Mouse (Mus musculus): ENCODE results near the gene Chil1. TPM values are rescaled to one million over a fixed set of nuclear protein-coding genes. Genes with fewer than 3 reads are reported as not detected.
A peak's percentile ranks its signal among the peaks of the same experiment; 100 is the strongest.

Gene Chil1
- polyA plus RNA-seq, 1 experiment = 32.9 TPM

DNA sequence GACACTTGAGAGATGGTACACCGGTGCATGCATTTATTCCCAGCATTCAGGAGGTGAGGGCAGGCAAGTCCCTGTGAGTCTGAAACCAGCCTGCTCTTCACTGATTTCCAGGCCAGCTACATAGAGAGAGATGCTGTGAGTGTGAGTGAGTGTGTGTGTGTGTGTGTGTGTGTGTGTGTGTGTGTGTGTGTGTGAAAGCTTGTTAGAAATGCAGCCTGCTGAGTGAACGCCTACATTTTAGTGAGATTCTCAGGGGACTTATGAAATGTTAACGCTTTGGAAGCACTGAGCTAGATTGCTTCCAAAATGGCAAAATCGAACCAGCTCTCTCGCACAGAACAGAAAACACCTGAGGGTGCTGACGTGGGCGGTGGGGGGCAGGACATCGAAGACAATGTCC lies 35.9 kb upstream of the Chil1 start:
- no peak overlapping the region for H3K4me3 ChIP-seq
- H3K4me2 ChIP-seq (ENCODE audit: low read depth) = no peak overlapping the region
- peaks cover 65% of the 10 kb centered on the region for H3K27me3 ChIP-seq (ENCODE audit: control insufficient read depth, insufficient read depth, insufficient read length)
- TF ChIP-seq MAX (IDR thresholded peaks at IDR 0.05; ENCODE audit: low read depth) (no peak), TCF3 (IDR thresholded peaks at IDR 0.05; ENCODE audit: insufficient read length, low read depth) (no peak), POLR2A (IDR thresholded peaks at IDR 0.05; ENCODE audit: insufficient read length, low read depth) (no peak), USF1 (IDR thresholded peaks at IDR 0.05; ENCODE audit: low read depth) (no peak), CEBPB (IDR thresholded peaks at IDR 0.05; ENCODE audit: insufficient read depth, poor library complexity, severe bottlenecking) (no peak), POLR2AphosphoS2 (IDR thresholded peaks at IDR 0.05; ENCODE audit: insufficient read length, low read depth) (no peak), MYOD1 (IDR thresholded peaks at IDR 0.05; ENCODE audit: control insufficient read depth in 1 of 3, insufficient read length in 2 of 3, low read depth in 2 of 3) (no peak), E2F4 (IDR thresholded peaks at IDR 0.05; ENCODE audit: insufficient read depth) (no peak), MYOG (IDR thresholded peaks at IDR 0.05; ENCODE audit: control insufficient read depth in 1 of 3, insufficient read depth in 1 of 3, insufficient read length in 2 of 3, low read depth in 2 of 3) (no peak), SRF (IDR thresholded peaks at IDR 0.05; ENCODE audit: control insufficient read depth, insufficient read length, low read depth) (no peak), TCF12 (IDR thresholded peaks at IDR 0.05; ENCODE audit: insufficient read depth, poor library complexity, severe bottlenecking) (no peak), REST (IDR thresholded peaks at IDR 0.05; ENCODE audit: insufficient read depth, insufficient read length) (no peak)
- H3ac ChIP-seq (ENCODE audit: control insufficient read depth, insufficient read length) = no peak overlapping the region
- H3K36me3 ChIP-seq (ENCODE audit: control insufficient read depth, insufficient read depth) = no peaks in the 10 kb centered on the region
- no peaks in the 10 kb centered on the region for H3K79me2 ChIP-seq (ENCODE audit: control insufficient read depth, insufficient read depth)

- no peak overlapping the region for H3ac ChIP-seq (ENCODE audit: control insufficient read depth, insufficient read length)
- no peak overlapping the region for H3K4me2 ChIP-seq (ENCODE audit: low read depth)
- no peak overlapping the region for H3K4me3 ChIP-seq
- peaks cover 33% of the 10 kb centered on the region for H3K27me3 ChIP-seq (ENCODE audit: control insufficient read depth, insufficient read depth, insufficient read length)
- no peak for TF ChIP-seq POLR2A (IDR thresholded peaks at IDR 0.05; ENCODE audit: insufficient read length, low read depth)
- TF ChIP-seq MAX (IDR thresholded peaks at IDR 0.05; ENCODE audit: low read depth) = no peak
- no peak for TF ChIP-seq MYOD1 (IDR thresholded peaks at IDR 0.05; ENCODE audit: control insufficient read depth in 1 of 3, insufficient read length in 2 of 3, low read depth in 2 of 3)
- no peak for TF ChIP-seq E2F4 (IDR thresholded peaks at IDR 0.05; ENCODE audit: insufficient read depth)
- no peak for TF ChIP-seq TCF12 (IDR thresholded peaks at IDR 0.05; ENCODE audit: insufficient read depth, poor library complexity, severe bottlenecking)
- no peak for TF ChIP-seq SRF (IDR thresholded peaks at IDR 0.05; ENCODE audit: control insufficient read depth, insufficient read length, low read depth)
- no peaks in the 10 kb centered on the region for H3K79me2 ChIP-seq (ENCODE audit: control insufficient read depth, insufficient read depth)
- H3K36me3 ChIP-seq (ENCODE audit: control insufficient read depth, insufficient read depth) = no peaks in the 10 kb centered on the region
These were observed 31.9 kb upstream of the Chil1 start for GRCm38 (mm10) chr1:134150076-134150475.

DNA sequence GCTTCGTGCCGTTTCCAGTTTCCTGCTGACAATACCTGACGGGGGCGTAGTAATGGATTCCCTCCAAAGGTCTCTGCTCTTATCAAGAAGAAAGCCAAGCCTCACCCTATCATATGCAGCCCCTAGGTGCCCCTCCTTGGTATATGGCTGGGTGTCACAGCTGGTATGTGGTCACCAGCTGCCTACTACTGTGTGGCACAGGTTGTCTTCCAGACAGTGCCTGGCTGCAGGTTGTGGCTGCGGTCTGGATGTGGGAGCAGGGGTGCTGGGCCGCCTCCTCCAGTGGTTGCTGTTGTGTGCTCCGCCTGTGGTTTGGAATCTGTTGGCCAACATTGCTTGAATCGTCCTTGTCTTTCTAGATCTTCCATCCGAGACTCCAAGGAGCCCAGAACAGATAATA lies 31.2 kb upstream of the Chil1 start:
- H3K27me3 ChIP-seq (ENCODE audit: control insufficient read depth, insufficient read depth, insufficient read length) = peaks cover 26% of the 10 kb centered on the region
- H3K36me3 ChIP-seq (ENCODE audit: control insufficient read depth, insufficient read depth) = no peaks in the 10 kb centered on the region
- H3K4me3 ChIP-seq = no peak overlapping the region
- no peak overlapping the region for H3K4me2 ChIP-seq (ENCODE audit: low read depth)
- H3ac ChIP-seq (ENCODE audit: control insufficient read depth, insufficient read length) = no peak overlapping the region
- no peaks in the 10 kb centered on the region for H3K79me2 ChIP-seq (ENCODE audit: control insufficient read depth, insufficient read depth)
- TF ChIP-seq MAX (IDR thresholded peaks at IDR 0.05; ENCODE audit: low read depth) (no peak), POLR2A (IDR thresholded peaks at IDR 0.05; ENCODE audit: insufficient read length, low read depth) (no peak), USF1 (IDR thresholded peaks at IDR 0.05; ENCODE audit: low read depth) (no peak), E2F4 (IDR thresholded peaks at IDR 0.05; ENCODE audit: insufficient read depth) (no peak), TCF12 (IDR thresholded peaks at IDR 0.05; ENCODE audit: insufficient read depth, poor library complexity, severe bottlenecking) (no peak), REST (IDR thresholded peaks at IDR 0.05; ENCODE audit: insufficient read depth, insufficient read length) (no peak), SRF (IDR thresholded peaks at IDR 0.05; ENCODE audit: control insufficient read depth, insufficient read length, low read depth) (no peak), MYOG (IDR thresholded peaks at IDR 0.05; ENCODE audit: control insufficient read depth in 1 of 3, insufficient read depth in 1 of 3, insufficient read length in 2 of 3, low read depth in 2 of 3) (peak in 1 of 3 experiments; percentile 75), CEBPB (IDR thresholded peaks at IDR 0.05; ENCODE audit: insufficient read depth, poor library complexity, severe bottlenecking) (no peak), MYOD1 (IDR thresholded peaks at IDR 0.05; ENCODE audit: control insufficient read depth in 1 of 3, insufficient read length in 2 of 3, low read depth in 2 of 3) (peak in 1 of 3 experiments; percentile 35), POLR2AphosphoS2 (IDR thresholded peaks at IDR 0.05; ENCODE audit: insufficient read length, low read depth) (no peak), TCF3 (IDR thresholded peaks at IDR 0.05; ENCODE audit: insufficient read length, low read depth) (peak; percentile 12)

DNA sequence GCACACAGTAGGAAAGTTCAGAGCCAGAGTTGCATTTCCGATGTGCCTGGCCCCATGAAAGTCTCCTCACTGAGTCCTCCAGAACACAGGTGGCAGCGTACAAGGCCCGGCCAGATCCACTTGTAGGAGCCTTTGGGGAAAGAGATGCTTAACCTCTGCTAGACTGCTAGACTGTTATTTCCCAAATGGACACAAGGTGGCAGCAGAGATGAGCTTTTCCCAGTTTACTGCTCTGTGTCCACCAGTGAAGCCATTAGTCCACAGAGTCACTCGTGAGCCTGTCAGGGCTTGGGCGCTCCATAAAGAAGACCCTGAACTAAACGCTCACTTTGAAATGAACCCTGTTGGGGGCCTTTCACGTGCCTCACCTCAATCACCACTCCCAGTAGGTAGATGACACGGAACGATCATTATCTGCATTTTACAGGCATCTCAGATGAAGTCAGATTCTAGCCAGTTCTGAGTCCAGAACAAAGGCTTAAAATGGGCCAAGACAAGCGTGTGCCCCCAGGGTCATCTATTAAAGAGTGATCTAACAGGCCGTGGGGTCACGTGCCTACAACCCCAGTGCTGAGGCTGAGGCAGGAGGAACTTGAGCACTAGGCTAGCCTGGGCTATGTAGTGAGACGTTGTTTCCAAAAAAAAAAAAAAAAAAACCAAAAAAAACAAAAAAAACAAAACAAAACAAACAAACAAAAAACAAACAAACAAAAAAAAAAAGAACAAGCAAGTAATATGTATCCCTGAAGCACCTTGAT lies 30.1 kb upstream of the Chil1 start:
- no peak overlapping the region for H3ac ChIP-seq (ENCODE audit: control insufficient read depth, insufficient read length)
- peaks cover 15% of the 10 kb centered on the region for H3K27me3 ChIP-seq (ENCODE audit: control insufficient read depth, insufficient read depth, insufficient read length)
- H3K36me3 ChIP-seq (ENCODE audit: control insufficient read depth, insufficient read depth) = no peaks in the 10 kb centered on the region
- no peaks in the 10 kb centered on the region for H3K79me2 ChIP-seq (ENCODE audit: control insufficient read depth, insufficient read depth)
- H3K4me2 ChIP-seq (ENCODE audit: low read depth) = no peak overlapping the region
- no peak overlapping the region for H3K4me3 ChIP-seq
- TF ChIP-seq MYOG (IDR thresholded peaks at IDR 0.05; ENCODE audit: control insufficient read depth in 1 of 3, insufficient read depth in 1 of 3, insufficient read length in 2 of 3, low read depth in 2 of 3) = no peak
- TF ChIP-seq SRF (IDR thresholded peaks at IDR 0.05; ENCODE audit: control insufficient read depth, insufficient read length, low read depth) = no peak
- no peak for TF ChIP-seq E2F4 (IDR thresholded peaks at IDR 0.05; ENCODE audit: insufficient read depth)
- no peak for TF ChIP-seq TCF12 (IDR thresholded peaks at IDR 0.05; ENCODE audit: insufficient read depth, poor library complexity, severe bottlenecking)
- TF ChIP-seq CEBPB (IDR thresholded peaks at IDR 0.05; ENCODE audit: insufficient read depth, poor library complexity, severe bottlenecking) = no peak

All from myocyte (in vitro differentiated cells).